Mouse (Mus musculus): Measurements from ENCODE around the gene Slamf6. TPM values are rescaled to one million over a fixed set of nuclear protein-coding genes. Genes with fewer than 3 reads are reported as not detected.

Gene Slamf6
- polyA plus RNA-seq, 1 experiment from 2014 or later, result 1.8 TPM

- Histone ChIP-seq H3K4me3 (replicated peaks) (no peak overlapping the region), H3K36me3 (replicated peaks) (no peaks in the 10 kb centered on the region), H3K9me3 (replicated peaks) (no peaks in the 10 kb centered on the region), H3K9ac (no peak overlapping the region), H3K27me3 (no peaks in the 10 kb centered on the region), H3K4me1 (replicated peaks) (no peaks in the 10 kb centered on the region), H3K27ac (replicated peaks) (no peak overlapping the region), H3K4me2 (no peak overlapping the region)
- 69% methylated on average over 5 of the region's 5 CpGs for WGBS (ENCODE audit: insufficient replicate concordance)
- ATAC-seq (ENCODE audit: insufficient read depth), result no peak
These were observed 5.5 kb downstream of the Slamf6 start for GRCm38 (mm10) chr1:171922844-171923243.

GRCm38 (mm10) chr1:171924900-171925299 is 7.6 kb downstream of the Slamf6 start:
- no peaks in the 10 kb centered on the region for H3K9me3 ChIP-seq (replicated peaks)
- no peak overlapping the region for H3K9ac ChIP-seq
- H3K27ac ChIP-seq (replicated peaks), result no peak overlapping the region
- WGBS (ENCODE audit: insufficient replicate concordance), result 49% methylated on average over 3 of the region's 3 CpGs
- H3K36me3 ChIP-seq (replicated peaks), result no peaks in the 10 kb centered on the region
- no peak overlapping the region for H3K4me3 ChIP-seq (replicated peaks)
- H3K4me2 ChIP-seq, result no peak overlapping the region
- H3K4me1 ChIP-seq (replicated peaks), result no peaks in the 10 kb centered on the region
- H3K27me3 ChIP-seq, result no peaks in the 10 kb centered on the region
- no peak for ATAC-seq (ENCODE audit: insufficient read depth)

DNA sequence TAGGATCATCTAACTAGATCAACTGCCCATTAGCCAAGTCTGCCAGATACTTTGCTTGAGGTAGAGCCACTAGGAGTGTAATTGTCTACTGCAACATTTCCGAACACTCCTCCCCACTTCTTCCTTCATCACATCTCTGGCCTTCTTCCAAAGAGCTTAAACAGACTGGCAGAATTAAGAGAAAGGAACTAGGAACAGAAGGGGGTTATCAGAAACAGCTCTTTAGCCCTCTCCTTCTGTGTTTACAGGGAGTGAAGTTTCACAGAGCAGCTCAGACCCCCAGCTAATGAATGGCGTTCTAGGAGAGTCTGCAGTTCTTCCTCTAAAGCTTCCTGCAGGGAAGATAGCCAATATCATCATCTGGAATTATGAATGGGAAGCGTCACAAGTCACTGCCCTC is 16.5 kb downstream of the Slamf6 start:
- Histone ChIP-seq H3K36me3 (replicated peaks) (no peaks in the 10 kb centered on the region), H3K9me3 (replicated peaks) (no peaks in the 10 kb centered on the region), H3K9ac (no peak overlapping the region), H3K27me3 (no peaks in the 10 kb centered on the region), H3K27ac (replicated peaks) (no peak overlapping the region), H3K4me3 (replicated peaks) (no peak overlapping the region), H3K4me2 (no peak overlapping the region), H3K4me1 (replicated peaks) (no peaks in the 10 kb centered on the region)
- no peak for ATAC-seq (ENCODE audit: insufficient read depth)
- WGBS (ENCODE audit: insufficient replicate concordance), result 47% methylated on average over 3 of the region's 3 CpGs

DNA sequence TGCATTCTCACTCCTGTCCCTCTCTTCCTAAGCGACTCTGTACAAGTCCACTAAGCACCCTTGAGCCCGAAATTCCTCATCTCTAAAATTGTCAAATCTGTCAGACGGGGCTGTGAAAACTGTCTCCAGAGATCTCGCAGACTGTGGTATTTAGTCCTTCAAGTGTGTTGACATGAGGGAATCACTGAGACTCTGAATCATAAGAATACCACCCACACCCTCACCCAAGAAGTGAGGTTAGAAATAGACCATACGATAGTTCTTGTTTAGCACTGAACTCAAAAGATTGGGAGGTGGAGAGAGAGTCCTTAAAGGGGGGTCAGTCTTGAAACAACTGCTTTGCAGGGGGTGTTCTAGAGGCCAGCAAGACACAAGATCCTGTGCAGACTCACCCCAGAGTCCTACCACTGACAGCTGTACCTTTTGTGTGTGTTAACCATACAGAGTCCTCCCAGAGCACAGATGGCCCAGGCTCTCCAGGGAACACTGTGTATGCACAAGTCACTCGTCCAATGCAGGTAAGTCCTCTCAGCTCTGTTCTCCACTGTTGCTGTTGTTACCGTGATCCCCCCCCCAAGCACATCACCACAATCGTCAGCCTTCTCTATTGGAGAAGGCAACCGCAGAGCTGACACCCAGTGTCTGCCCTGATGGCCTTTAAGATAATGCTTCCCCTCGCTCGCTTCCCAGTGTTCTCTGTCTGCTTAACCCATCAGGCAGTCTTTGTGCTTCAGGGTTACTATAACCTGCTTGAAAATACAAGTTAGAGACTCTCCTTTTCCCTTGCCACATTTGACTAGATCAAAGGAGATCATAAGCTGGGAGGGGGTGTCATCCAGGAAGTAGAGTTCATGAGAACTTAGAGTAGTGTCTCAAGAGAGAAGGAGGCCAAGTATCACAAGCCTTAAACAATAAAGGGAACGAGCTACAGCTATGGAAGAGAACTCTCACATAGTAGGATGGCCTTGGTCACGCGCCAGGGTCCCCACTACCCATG is 21.9 kb downstream of the Slamf6 start:
- no peaks in the 10 kb centered on the region for H3K36me3 ChIP-seq (replicated peaks)
- no peak overlapping the region for H3K4me3 ChIP-seq (replicated peaks)
- no peak overlapping the region for H3K27ac ChIP-seq (replicated peaks)
- no peak for ATAC-seq (ENCODE audit: insufficient read depth)
- H3K27me3 ChIP-seq, result no peaks in the 10 kb centered on the region
- no peaks in the 10 kb centered on the region for H3K9me3 ChIP-seq (replicated peaks)
- no peak overlapping the region for H3K9ac ChIP-seq
- H3K4me1 ChIP-seq (replicated peaks), result no peaks in the 10 kb centered on the region
- WGBS (ENCODE audit: insufficient replicate concordance), result 51% methylated on average over 14 of the region's 14 CpGs
- no peak overlapping the region for H3K4me2 ChIP-seq

DNA sequence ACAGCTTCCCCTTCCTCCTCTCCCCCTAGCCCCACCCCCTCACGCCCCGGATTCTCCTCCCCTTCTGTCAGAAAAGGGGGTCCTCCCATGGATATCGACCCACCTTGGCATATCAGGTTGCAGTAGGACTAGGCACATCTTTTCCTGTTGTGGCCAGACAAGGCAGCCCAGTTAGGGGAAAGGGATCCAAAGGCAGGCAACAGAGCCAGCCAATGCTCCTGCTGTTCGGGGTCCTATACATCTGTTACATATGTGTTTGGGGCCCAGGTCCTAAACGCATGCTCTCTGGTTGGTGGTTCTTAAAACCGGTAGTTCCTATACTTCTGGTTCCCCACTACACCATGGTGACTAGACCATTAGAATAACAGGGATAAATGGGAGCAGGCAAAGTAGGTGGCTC is 23.3 kb downstream of the Slamf6 start:
- Histone ChIP-seq H3K9me3 (replicated peaks) (no peaks in the 10 kb centered on the region), H3K27ac (replicated peaks) (no peak overlapping the region), H3K36me3 (replicated peaks) (no peaks in the 10 kb centered on the region), H3K4me1 (replicated peaks) (no peaks in the 10 kb centered on the region), H3K9ac (no peak overlapping the region), H3K4me3 (replicated peaks) (no peak overlapping the region), H3K4me2 (no peak overlapping the region), H3K27me3 (no peaks in the 10 kb centered on the region)
- 70% methylated on average over 6 of the region's 6 CpGs for WGBS (ENCODE audit: insufficient replicate concordance)
- ATAC-seq (ENCODE audit: insufficient read depth), result no peak

DNA sequence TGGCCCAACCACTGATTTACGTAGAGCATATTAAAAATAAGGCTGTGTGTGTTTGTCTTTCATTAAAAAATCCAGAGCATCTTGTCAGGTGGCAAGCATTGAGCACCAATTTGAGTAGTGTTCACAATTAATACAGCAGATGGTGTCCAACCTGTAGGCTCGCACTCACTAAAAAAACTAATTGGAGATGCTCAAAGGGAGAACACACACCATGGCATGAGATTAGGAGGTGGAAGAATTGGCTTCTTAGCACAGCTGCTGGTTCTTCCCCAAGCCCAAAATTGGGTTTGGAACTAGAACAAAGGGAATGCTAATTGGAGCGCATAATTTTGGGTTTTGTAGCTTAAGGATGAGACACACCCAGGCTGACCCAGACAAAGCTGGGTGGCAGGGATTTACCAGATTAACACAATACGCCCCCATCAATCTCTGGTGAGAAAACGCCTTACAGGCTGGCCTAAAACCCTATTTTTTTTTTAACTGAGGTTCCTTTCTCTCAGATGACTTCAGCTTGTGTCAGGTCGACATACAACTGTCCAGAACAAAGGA is 29.2 kb downstream of the Slamf6 start:
- Histone ChIP-seq H3K27me3 (no peaks in the 10 kb centered on the region), H3K9me3 (replicated peaks) (no peaks in the 10 kb centered on the region), H3K27ac (replicated peaks) (no peak overlapping the region), H3K4me1 (replicated peaks) (no peaks in the 10 kb centered on the region), H3K36me3 (replicated peaks) (no peaks in the 10 kb centered on the region), H3K9ac (no peak overlapping the region), H3K4me2 (no peak overlapping the region), H3K4me3 (replicated peaks) (no peak overlapping the region)
- ATAC-seq (ENCODE audit: insufficient read depth), result no peak
- WGBS (ENCODE audit: insufficient replicate concordance), result 58% methylated on average over 6 of the region's 6 CpGs

DNA sequence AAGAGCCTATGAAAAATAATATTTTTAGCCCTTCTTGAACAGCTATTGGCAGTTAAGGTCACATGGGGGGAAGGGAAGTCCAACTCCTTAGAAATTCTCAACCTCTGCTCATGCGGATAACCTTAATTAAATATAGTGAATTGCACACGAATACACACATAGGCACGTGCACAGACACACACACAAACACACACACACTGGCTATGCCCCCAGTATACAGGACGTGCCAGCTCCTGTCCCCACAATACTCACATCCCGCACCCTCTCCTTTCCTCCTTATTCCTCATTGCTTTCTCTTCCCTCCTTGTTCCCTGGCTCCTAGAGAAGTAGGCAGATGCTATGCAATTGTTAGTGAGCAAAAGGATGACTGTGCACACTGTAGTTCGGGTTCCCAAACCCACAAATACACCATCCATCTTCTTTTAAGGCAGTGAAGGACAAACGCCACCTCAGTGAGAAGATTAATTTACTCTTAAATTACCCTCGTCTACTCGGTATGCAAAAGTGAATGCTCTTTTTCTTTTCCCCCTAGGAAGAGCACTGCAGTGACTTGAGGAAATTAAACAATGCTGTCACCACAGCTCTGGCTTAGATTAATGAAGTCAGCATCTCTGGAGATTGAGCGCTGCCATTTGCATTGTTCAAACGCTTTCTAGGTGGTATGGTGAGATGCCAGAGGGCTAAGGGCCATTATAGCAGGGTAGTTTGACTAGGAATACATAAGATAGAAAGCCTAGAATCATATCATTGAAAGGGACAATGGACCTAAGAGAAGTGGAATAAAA is 31.0 kb downstream of the Slamf6 start:
- no peak overlapping the region for H3K9ac ChIP-seq
- H3K9me3 ChIP-seq (replicated peaks), result no peaks in the 10 kb centered on the region
- no peak overlapping the region for H3K4me3 ChIP-seq (replicated peaks)
- H3K4me2 ChIP-seq, result no peak overlapping the region
- no peaks in the 10 kb centered on the region for H3K4me1 ChIP-seq (replicated peaks)
- no peaks in the 10 kb centered on the region for H3K36me3 ChIP-seq (replicated peaks)
- no peak for ATAC-seq (ENCODE audit: insufficient read depth)
- no peak overlapping the region for H3K27ac ChIP-seq (replicated peaks)
- no peaks in the 10 kb centered on the region for H3K27me3 ChIP-seq
- 64% methylated on average over 11 of the region's 11 CpGs for WGBS (ENCODE audit: insufficient replicate concordance)

GRCm38 (mm10) chr1:171948946-171949508 is 31.7 kb downstream of the Slamf6 start:
- ATAC-seq (ENCODE audit: insufficient read depth), result no peak
- 60% methylated on average over 6 of the region's 6 CpGs for WGBS (ENCODE audit: insufficient replicate concordance)

GRCm38 (mm10) chr1:171955071-171955470 is 37.8 kb downstream of the Slamf6 start:
- Histone ChIP-seq H3K36me3 (replicated peaks) (no peaks in the 10 kb centered on the region), H3K4me3 (replicated peaks) (no peak overlapping the region), H3K9me3 (replicated peaks) (no peaks in the 10 kb centered on the region), H3K4me2 (no peak overlapping the region), H3K27ac (replicated peaks) (no peak overlapping the region), H3K27me3 (no peaks in the 10 kb centered on the region), H3K4me1 (replicated peaks) (no peaks in the 10 kb centered on the region), H3K9ac (no peak overlapping the region)
- WGBS (ENCODE audit: insufficient replicate concordance), result 27% methylated on average over 6 of the region's 6 CpGs
- no peak for ATAC-seq (ENCODE audit: insufficient read depth)

More at GRCm38 (mm10) chr1:171948946-171949508, 31.7 kb downstream of the Slamf6 start:
- no peaks in the 10 kb centered on the region for H3K27me3 ChIP-seq
- no peaks in the 10 kb centered on the region for H3K9me3 ChIP-seq (replicated peaks)
- no peak overlapping the region for H3K9ac ChIP-seq
- no peak overlapping the region for H3K4me2 ChIP-seq
- no peaks in the 10 kb centered on the region for H3K4me1 ChIP-seq (replicated peaks)
- H3K36me3 ChIP-seq (replicated peaks), result no peaks in the 10 kb centered on the region
- no peak overlapping the region for H3K27ac ChIP-seq (replicated peaks)
- no peak overlapping the region for H3K4me3 ChIP-seq (replicated peaks)

GRCm38 (mm10) chr1:171957411-171957810 is 40.1 kb downstream of the Slamf6 start:
- WGBS (ENCODE audit: insufficient replicate concordance), result 16% methylated on average over 2 of the region's 2 CpGs
- Histone ChIP-seq H3K27ac (replicated peaks) (no peak overlapping the region), H3K4me1 (replicated peaks) (no peaks in the 10 kb centered on the region), H3K4me3 (replicated peaks) (no peak overlapping the region), H3K9ac (no peak overlapping the region), H3K36me3 (replicated peaks) (no peaks in the 10 kb centered on the region), H3K9me3 (replicated peaks) (no peaks in the 10 kb centered on the region), H3K27me3 (no peaks in the 10 kb centered on the region), H3K4me2 (no peak overlapping the region)
- no peak for ATAC-seq (ENCODE audit: insufficient read depth)

GRCm38 (mm10) chr1:171960726-171961125 is 43.4 kb downstream of the Slamf6 start:
- H3K27me3 ChIP-seq, result no peaks in the 10 kb centered on the region
- WGBS (ENCODE audit: insufficient replicate concordance), result 71% methylated on average over 5 of the region's 5 CpGs
- no peak overlapping the region for H3K9ac ChIP-seq
- no peak overlapping the region for H3K4me3 ChIP-seq (replicated peaks)
- H3K4me2 ChIP-seq, result no peak overlapping the region
- H3K9me3 ChIP-seq (replicated peaks), result no peaks in the 10 kb centered on the region
- no peak for ATAC-seq (ENCODE audit: insufficient read depth)
- no peak overlapping the region for H3K27ac ChIP-seq (replicated peaks)
- H3K36me3 ChIP-seq (replicated peaks), result no peaks in the 10 kb centered on the region
- H3K4me1 ChIP-seq (replicated peaks), result no peaks in the 10 kb centered on the region
